Mouse (Mus musculus) embryo, embryonic 9.5 days (tissue): Measurements from ENCODE around the gene Palld.

Source experiments
- DNase-seq: peaks from one replicate; pipeline ENCODE4 v3.0.0-alpha.2; 2017; ENCODE audit errors: extremely low spot score

Gene Palld

DNA sequence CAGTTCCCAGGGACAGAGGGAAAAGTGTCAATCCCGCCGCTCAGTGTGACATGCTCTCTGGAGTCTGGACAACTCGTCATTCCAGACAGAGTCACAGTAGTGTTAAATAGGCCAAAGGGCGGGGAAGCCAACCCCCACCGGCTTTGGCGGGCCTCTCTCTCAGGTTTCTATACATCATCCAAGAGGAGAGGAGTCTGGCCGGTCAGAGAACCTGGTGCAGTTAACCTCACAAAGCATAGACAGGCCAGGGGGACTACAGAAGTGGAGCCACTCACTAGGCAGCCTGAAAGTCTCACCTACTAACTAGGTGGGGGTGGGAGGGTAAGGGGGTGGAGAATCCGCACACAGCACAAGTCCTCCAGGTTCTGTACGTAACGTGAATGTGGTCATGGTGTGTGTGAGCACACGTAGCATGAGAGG, 312.5 kb downstream of the Palld start:
- peak; percentile 60 for DNase-seq

DNA sequence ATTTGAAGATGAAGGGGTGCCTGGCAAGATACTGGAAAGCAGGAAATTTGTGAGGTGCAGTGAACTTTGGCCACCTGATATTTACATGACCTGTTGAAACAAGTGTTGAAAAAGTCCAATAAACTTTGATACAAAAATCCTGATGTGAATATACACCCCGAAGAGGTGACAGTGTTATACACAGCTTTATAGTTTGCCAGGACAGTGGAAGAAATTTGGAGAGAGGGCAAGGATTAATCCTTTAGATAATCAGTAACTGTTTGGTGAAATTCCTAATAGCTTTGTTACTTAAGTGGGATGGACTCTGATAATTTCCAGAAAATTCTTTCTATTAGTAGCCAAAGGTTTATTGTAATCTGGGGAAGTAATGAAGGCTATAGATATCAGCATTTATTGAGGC, 314.2 kb downstream of the Palld start:
- DNase-seq = no peak

DNA sequence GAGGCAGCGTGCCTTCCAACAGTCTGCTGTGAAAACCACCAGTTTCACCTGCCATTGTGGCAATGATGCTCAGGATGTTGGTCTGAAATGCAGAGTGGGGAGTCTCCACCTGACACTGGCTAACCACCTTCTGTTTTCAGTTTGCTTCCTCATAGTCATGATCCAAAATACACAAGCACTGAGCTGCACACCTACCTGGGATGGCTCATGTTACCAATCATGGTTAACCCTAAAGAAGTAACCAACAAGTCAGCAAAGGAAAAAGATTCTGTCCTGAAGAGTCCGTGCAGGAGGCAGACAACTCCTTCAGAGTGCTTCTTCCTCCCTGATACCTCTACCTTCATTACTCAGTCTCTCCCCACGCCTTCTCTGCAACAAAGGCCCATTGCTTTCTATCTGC, 314.8 kb downstream of the Palld start:
- DNase-seq = no peak

DNA sequence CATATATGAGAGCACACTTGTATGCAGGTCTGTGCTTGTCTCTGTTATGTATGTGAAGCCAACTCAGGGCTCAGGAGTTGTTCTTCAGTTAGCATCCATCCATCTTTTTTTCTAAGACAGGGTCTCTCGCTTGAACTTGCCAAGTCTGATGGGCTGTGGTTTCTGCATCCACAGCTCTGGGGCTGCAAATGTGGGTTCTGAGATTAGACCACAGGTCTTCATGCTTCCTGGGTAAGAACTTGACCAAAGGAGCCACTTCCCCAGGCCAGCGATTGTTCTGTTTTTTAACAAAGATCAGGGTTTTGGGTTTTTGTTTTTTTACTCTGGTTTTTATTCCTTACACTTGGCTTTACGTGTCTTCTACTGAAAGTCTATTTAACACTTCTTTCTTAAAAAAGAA, 316.0 kb downstream of the Palld start:
- no peak for DNase-seq

DNA sequence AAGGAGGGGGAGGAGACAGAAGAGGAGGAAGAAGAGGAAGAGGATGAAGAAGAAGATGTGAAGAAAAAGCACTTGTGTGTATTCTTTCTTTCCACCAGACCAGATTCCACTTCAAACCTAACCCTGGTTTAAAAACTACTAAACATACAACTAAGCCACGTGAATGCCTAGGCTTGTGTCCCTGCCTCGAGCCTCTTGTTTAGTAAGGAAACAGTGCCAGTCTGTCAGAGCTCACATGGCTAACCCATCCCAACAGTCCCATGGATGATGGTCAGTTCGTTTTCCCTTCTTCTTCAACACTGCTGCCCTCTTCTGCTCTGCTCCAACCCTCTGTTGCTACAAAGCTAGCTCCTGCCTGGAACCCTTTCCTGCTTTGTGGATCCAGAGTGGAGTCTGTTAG, 316.7 kb downstream of the Palld start:
- DNase-seq = no peak

DNA sequence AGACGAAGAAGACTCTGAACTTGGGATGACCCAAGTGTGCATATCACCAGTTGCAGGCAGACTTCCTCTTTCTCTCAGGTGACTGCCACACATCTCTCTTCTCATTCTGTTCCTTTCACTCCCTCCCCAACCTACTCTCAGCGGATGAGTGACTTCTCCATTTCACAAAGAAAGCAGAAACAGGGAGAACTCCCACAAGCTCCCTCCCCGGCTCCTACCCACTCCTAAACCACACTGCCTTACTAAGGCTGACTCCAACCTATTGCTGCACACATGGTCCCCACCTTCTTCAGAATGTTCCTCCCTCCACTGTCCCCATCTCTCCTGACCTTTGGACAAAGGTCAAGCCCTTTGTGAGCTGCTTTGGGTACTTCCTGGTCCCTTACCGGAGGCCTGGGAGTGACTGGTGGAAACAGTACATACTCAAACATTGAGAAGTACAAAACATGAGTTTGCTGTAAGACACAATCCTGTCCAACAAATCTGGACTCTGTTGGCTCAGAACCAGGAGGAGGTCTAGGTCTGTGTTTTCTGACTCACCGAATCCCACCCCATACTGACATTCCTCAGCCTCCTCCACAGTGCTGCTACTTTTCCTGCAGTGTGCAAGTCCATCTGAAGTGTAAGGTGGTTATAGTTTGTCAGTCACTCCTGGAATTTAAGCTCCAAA, 317.6 kb downstream of the Palld start:
- DNase-seq = no peak

DNA sequence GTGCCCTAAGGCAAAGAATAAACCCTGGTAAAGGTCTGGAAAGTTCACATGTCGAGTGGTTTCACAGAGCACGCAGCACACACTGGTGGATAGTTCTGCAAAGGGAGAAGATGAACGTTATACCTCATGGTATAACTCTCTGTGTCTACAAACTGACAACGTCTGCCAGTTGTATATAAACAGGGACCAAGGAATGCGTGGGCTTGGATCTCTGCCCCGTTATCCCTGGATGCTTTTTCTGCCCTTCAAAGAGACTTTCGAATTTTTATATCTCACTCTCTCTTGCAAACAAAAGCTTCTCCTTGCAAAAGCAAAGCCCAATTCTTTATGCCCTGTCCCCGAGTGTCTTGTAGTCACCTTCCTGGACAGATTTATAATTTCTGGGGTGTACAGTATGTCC, 319.9 kb downstream of the Palld start:
- DNase-seq = no peak

DNA sequence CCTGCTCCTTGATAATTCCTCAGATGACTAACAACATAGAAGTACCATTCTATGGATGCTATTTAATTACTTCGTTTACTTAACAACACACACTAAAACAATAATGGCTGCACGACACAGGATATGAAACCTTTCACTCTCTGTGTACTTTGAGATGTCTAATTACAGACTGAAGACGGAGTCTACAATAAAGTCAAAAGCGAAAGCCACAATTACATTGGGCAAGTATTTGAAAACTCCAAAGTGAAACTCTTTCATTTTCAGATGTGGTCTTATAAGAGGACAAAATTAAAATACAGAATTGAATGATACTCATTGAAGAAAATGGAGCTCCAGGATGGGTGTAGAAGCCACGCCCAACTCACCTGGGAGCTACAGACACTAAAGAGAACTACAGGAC, 321.2 kb downstream of the Palld start:
- DNase-seq = no peak

DNA sequence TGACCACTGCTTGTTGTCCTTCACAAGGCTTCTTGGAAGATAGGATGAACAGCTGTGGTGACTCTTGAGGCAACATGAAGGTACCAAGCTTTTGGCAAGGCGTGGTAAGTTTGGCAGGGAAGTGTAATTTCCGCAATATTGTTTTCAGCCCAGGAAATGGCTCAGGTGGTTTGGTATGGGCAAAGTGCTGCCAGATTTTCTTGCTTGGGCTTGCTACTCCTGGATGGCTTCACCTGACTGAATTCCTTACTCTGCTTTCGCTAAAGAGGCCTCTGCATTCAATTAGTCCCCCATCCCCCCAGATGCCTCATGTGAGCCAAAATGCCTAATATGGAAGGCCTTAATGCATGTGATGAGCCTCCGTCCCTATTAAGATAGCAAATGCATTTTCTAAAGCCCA, 322.7 kb downstream of the Palld start:
- no peak for DNase-seq

DNA sequence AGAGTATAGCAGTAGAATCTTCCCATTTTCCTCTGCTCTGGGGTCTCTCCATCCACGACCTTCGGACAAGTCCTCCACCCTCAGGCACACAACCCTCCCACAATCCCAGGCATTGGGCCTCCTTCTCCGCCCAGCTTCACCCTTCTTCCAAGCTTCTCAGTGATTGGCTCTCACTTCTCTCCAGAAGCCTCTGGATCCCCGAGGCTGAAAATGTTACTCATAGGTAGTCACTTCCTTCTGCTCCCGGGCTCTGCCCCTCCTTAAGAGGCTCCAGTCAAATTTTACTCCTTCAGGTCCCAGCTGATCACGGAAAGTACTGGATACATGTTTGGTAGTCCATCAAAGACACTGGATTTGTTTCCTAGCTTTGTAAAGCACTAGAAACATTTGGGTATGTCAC, 323.7 kb downstream of the Palld start:
- no peak for DNase-seq

DNA sequence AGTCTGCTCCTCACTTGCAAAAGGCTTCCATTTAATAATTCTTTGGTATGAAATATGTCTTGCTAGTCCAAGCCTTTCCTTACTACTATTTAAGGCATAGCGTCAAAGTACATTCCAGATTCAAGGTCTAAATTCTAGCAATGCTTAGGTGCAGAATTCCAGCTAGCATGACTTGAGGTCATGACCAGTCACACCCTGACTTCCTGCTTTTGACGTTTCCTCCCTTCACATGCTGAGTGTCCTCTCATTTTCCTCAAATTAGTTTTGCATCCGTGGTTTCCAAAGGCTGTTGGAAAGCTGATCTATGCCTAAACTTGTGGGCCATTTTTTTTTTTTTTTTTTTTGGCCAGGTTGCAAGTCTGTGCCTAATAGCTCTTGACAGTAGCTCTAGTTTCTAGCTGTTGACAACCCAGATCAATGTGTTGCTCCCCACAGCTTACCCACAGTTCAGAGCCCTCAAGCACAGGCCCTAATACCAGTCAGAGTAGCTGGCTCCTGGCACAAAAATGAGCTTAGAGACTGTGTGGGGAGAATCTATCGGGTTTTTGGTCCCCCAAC, 327.3 kb downstream of the Palld start:
- DNase-seq = no peak

DNA sequence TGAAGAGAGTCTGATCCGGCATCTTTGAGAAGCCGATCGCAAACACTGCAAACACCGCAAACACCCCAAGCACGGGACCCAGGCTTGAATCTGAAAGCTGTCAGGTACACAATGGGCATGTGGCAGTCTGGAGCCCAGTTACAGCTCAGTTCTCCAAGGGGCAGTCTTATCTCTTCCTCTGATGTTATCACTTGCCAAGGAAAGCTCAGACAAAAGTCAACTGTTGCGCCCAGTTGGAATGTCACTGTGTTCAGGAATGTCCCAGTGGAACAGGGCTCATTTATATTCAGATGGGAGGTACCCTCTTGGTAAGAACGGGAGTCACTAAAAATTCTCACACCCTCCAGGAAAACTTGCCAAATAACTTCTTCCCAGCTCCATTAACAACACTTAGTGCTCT, 328.0 kb downstream of the Palld start:
- no peak for DNase-seq

DNA sequence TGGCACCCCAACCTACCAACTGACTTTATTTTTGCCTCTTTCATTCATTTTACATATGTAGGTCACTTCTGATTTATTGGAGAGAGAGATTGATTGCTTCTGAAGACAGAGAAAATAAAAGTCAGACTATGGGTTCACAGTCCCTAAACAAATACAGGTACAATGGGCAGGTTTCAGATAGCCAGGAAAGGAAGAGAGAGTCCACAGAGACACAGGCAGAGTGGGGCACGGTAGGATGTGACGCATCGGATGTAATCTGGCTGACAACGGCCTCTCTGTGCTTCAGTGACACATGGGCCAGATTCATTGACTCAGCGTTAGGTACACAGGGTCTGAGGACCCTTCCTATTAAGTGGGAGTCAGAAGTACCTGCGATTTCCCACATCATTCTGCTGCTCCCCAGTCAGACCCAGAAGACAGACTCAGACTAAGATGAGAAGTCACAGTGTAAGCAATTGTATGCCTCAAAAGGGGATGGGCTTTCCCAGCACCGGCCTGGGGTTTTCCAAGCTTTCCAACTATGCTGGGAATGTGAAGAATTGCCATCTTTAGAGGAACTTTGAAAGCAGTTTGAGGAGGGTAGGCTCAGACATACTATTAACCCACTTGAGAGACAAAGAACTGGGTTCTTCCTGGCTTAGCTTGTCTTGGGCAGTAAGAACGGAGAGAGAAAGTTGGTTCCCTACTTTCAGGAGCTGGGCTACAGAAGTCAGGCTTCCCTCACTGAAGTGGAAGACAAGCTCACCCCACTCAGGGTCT, 329.1 kb downstream of the Palld start:
- no peak for DNase-seq

DNA sequence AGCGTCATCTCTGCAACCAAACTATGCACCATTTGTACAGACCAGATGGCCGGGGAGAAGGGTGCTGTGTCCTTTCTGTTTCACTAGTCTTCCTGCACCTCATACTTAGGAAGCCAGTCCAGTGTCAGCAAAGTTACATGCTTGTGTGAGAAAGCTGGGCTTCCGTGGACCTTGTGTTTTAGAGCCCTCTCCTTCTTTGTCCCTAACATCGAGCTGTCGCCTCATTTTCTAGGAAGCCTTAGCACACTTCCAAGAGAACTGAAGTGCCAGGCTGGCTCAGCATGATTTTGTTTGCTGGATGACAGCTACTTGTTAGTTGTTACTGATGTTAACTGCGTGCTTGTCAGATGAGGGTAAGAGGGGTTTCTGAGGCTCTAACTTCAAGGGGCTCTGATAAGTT, 329.8 kb downstream of the Palld start:
- no peak for DNase-seq

DNA sequence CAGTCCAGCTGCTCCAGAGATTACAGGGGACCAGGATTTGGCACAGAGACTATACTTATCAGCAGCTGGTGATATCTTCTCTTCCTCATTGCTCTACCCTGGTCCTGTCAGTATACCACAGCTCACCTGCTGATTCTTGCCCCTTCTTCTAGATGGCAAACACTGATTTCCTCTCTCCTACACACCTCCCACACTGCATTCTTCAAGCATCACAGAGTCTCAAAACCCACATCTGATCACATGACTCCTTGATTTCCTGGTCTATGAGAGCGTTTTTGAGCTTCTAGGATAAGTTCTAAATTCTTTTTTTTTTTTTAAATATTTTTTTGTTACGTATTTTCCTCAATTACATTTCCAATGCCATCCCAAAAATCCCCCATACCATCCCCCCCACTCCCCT, 331.9 kb downstream of the Palld start:
- DNase-seq = no peak

DNA sequence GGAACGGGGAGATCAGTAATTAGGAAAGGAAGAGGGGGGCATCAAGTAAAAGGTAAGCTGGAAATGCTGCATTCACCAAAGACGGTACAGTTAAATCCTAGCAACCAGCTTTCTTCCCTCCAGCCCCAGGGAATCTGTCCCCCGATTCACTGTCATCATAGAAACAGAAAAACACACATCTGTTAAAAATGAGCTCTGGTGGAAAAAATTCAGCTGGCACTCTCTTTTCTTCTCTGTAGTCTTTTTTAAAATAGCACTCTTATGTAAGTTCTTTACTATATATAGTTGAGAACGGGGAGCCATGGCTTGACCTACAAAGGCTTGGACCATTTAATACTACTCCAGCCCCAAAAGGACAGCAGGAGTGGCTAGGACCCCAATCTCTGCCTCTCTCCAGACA, 332.8 kb downstream of the Palld start:
- DNase-seq = no peak

DNA sequence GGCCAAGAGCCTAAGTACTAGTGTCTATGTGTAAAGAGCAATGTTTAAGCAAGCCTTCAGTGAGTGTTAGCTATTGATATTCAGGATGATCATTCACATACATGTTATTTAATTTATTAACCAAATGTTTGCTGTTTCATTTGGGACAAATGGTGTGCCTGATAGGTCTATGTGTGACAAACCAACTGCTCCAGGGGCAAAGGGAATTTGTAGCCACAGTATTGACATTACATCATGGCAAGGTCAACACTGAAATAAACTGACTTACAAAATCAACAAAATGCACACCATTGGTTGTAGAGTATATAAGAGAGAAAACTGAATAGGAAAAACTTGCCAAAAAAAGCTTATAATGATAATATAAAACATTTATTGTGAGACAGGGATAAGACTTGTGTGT, 333.3 kb downstream of the Palld start:
- DNase-seq = no peak

DNA sequence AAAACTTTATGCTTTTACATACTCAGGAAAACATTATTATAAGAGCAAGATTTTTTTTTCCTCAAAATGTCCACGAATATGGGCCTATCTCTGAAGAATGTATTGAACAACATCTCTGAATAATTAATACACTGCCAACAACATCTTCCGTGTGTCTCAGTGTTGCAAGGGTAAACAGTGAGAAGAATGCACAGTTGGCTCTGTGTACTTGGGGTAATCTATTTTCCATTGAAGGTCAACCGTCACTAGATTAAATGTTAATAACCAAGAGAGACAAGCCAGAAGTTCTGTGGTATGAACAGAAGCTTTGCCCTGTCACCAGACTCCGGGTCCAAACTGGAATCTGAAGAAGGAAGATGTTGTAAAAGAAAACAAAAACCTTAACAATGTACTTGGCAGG, 339.1 kb downstream of the Palld start:
- no peak for DNase-seq

DNA sequence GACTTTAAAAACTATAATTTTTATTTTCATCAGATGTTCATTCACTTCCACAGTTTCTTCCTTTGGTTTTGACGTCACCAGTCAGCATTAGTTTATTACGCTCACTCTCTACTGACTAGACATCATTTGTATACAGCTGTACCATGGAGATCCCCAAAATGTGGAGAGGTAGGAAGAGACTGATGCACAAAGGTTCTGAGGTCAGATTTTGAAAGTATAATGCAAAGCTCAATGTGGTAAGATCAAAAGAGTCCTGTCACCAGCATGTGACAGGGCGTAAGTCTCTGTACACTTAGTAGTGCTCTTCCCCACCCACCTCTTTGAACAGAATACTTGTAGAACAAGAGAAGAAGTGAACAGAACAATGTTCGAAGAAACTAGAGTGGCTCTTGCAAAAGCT, 339.9 kb downstream of the Palld start:
- no peak for DNase-seq

DNA sequence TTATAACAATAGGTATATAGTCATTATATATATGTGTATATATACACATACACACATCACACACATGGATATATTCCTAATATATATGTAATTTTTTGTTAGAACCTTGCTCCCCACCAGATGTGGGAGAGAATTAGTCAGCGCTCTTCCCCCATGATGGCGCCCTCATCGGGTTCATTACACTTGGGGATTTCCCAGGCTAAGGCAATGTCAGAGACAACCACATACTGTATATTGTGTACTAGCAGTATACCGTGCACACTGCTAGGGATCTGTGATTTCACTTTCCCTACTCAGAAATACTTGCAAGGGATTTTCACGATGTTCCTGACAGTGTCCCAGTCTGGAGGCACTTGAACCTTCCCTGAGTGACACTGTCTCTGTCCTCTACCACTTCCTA, 341.3 kb downstream of the Palld start:
- no peak for DNase-seq

DNA sequence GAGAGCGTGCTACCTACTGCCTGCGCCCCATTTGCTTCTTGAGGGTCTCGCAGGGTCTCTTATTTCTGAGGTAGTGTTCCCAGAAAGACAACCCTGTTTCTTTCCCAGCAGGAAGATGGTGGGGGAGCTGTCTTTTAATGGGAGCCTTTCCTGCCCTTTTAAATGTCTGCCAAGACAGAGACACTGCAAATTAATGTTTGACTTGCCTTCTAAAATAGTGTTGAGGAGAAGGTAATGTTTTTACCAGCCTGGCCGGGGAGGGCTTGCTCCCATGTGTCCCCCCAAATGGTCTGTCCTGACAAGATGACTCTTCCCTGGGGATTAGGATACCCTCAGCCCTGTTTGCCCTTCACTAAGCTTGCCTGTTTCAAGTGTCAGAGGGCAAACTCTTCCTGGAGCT, 342.5 kb downstream of the Palld start:
- DNase-seq = no peak

DNA sequence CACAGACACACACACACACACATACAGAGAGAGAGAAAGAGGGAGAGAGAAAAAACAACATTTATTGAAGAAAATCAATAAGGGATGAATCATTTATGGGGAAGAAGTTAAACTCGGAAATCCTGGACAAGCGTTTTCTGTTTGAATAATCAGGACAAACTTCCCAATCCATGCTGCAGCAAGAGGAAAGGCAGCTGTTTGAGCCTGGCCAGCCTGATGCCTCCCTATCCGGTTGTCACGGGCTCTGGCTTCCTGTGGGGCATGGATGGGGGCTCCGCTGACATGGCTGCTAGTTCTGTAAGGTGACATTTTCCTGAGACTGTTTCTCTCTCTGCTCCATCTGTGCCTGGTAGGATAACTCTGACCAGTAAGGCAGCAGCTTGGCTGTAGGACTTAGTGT, 343.0 kb downstream of the Palld start:
- no peak for DNase-seq

DNA sequence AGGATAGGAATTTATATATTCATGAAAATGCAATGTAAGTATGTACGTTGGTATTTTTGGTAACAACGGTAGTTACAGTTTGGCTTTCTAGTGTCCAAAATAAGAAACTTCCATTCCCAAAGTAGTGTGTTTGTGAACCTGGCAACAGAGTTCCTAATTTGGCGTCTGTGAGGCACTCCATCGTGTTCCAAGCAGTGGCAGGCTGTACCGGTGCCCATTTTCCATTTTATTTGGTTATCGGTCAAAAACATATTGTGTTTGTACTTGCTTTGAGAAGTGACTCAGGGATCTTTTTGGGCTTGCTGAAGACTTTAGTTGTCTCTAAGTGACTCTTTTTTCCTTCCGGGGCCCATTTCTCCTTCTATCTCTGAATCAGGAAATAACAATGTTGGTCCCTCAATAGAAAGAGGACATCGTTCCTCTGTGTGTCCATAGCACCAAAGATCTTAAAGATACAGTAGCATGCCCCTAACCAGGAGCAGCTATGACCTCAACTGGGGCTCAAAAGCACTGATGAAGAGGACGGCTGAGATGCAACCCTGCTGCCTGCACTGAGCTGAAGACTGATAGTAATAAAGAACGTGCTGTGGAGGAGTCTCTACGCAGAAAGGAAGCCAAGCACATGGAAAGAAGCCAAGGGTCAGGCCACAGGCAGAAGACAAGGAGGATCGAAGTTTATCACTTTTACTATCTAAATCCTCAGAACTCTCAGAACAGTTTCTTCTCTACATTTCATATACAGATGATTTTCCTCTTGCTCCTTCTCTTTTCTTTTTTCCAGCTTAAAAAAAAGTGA, 344.2 kb downstream of the Palld start:
- DNase-seq = no peak
